Mouse (Mus musculus) ES-Bruce4 (cell line): ENCODE measurements at regions not wholly inside any gene's neighbourhood (a gene's known extent, or its start where the extent isn't known, plus 50 kb on each side); places are given as distances from the start of the nearest gene placed in this dataset.

Experiments used
- CTCF ChIP-seq: IDR thresholded peaks from one replicate; pipeline ENCODE4 v1.8.1; 2011; ENCODE audit warnings: low read depth, low read length
- POLR2A ChIP-seq: IDR thresholded peaks from one replicate; pipeline ENCODE4 v1.8.1; 2011; ENCODE audit warnings: low read length; ENCODE audit not compliant: insufficient read depth

GRCm38 (mm10) chr2:70877333-70878080, 52.0 kb upstream of the Tlk1 start:
- TF ChIP-seq CTCF (no peak), POLR2A (no peak)
